Mouse (Mus musculus) neutrophil, adult 5-6 weeks (primary cell): Measurements from ENCODE around the gene Snurf. TPM values are rescaled to one million over a fixed set of nuclear protein-coding genes. Genes with fewer than 3 reads are reported as not detected.

Experiments
- ATAC-seq: fragments of 151-379, 151-347 bp; 2 replicates; pipeline ENCODE4 v1.8.0; 2017; ENCODE audit warnings: mild to moderate bottlenecking, moderate TSS enrichment; ENCODE audit not compliant: insufficient number of reproducible peaks, poor library complexity, low FRiP score, severe bottlenecking; ENCODE audit errors: extremely low read depth
- total RNA-seq: library from RNA; stranded (forward); fragments of 200-1000 nt; gene quantifications from 2 replicates; pipeline ENCODE4 v1.2.3, GENCODE M21; 2017

Snurf gene
- total RNA-seq = not detected in 2 replicates

- ATAC-seq = no peak
These were observed at the start of gene Snurf, which contains the start of gene Gm38393 for GRCm38 (mm10) chr7:60004606-60005330. Snurf (minus strand) TSS chr7:60005049. Gm38393 (minus strand) TSS chr7:60005064.

GRCm38 (mm10) chr7:60047481-60048201 is 42.8 kb upstream of the Snurf start:
- ATAC-seq = no peak

GRCm38 (mm10) chr7:60013186-60013585 is 8.3 kb upstream of the Snurf start:
- ATAC-seq = no peak

- ATAC-seq = no peak
These were observed 3.0 kb upstream of the Snurf start for GRCm38 (mm10) chr7:60007727-60008360.

- no peak for ATAC-seq
These were observed 1.4 kb upstream of the Snurf start for GRCm38 (mm10) chr7:60006262-60006661.

GRCm38 (mm10) chr7:60003921-60004605 is 786 bp downstream of the Snurf start:
- no peak for ATAC-seq

- no peak for ATAC-seq
These were observed 1.6 kb downstream of the Snurf start for GRCm38 (mm10) chr7:60003006-60003865.

- ATAC-seq = no peak
These were observed 26.2 kb downstream of the Snurf start for GRCm38 (mm10) chr7:59978646-59979045.

Other genes with a start within 250 kb of the Snurf start
- 0.12 and 0.23 TPM in 2 replicates for gene Gm38393, start within 50 bp of the Snurf start, total RNA-seq
- not detected in 2 replicates for gene Snrpn, start 135.2 kb upstream of the Snurf start, total RNA-seq